Mouse (Mus musculus): ENCODE measurements at regions not wholly inside any gene's neighbourhood (a gene's known extent, or its start where the extent isn't known, plus 50 kb on each side); places are given as distances from the start of the nearest gene placed in this dataset.
A peak's percentile ranks its signal among the peaks of the same experiment; 100 is the strongest.

DNA sequence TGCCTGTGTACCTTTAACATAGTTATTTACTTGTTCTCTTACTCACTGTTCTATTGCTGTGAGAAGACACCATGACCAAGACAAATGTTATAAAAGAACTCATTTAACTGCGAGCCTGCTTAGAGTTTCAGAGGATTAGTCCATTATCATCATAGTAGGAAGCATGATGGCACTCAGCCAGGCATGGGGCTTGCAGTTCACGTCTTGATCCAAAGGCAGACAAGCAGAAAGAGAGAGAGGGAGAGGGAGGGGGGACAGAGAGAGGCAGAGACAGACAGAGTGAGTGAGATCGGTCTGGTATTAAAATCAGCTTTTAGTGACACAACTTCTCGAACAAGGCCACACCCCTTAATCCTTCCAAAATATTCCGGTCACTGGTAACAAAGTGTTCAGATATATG lies 106.2 kb upstream of the Tbc1d5 start:
- no peak for ATAC-seq (replicated peaks; ENCODE audit: low read depth, poor library complexity, severe bottlenecking)

DNA sequence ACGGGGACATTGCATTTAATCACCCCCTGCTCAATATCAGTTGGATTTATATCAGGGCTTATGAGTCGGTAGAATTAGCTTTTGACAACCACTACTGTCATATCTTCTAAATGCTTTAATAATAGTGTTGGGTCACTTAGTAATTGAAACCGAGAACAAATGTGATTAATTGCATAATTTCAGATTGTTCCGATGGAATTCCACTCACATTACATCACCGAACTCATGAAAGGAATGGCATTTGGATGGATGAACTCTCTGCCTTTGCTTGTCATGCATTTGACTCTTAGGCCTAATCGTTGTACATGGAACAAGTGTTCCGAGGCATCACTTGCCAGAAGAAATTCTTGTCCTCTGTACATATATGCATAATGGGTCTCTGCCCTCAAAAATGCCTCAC lies 99.6 kb upstream of the Tbc1d5 start:
- ATAC-seq (replicated peaks; ENCODE audit: low read depth, poor library complexity, severe bottlenecking): no peak

DNA sequence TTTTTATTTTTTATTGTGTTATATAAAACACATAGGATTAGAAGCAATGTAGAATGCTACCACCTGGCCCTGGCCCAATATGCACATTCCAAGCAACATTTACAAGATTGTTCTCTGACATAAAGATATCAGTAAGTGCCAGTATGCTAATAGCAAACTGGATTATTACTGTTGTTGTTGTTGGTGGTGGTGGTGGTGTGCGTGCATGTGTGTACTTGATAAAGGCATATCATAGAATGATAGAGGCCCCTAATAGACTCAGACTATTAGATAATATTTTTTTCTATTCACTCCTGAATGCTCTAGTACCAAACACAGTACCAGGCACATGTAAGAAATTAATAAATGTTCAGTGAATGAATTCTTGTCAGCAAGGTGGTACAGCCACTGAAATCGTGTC lies 98.9 kb upstream of the Tbc1d5 start:
- ATAC-seq (replicated peaks; ENCODE audit: low read depth, poor library complexity, severe bottlenecking): no peak

DNA sequence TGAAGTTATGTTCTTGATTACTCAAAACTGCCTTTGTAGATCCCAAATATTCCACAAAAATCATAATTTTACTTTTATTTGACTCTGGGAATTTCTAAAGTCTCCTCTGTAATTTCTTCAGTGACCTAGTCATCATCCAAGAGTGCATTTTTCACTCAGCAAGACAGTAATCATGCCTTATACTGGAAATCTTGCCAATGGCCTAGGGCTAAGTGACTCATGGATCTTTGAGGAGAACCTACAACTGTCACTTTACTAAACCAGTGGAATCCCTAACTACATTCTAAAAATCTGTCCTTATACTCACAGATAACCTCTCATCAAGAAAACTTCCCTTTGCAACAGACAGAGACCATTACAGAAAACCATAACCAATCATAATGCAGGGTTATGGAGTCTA lies 98.0 kb upstream of the Tbc1d5 start:
- ATAC-seq (replicated peaks; ENCODE audit: low read depth, poor library complexity, severe bottlenecking): no peak

DNA sequence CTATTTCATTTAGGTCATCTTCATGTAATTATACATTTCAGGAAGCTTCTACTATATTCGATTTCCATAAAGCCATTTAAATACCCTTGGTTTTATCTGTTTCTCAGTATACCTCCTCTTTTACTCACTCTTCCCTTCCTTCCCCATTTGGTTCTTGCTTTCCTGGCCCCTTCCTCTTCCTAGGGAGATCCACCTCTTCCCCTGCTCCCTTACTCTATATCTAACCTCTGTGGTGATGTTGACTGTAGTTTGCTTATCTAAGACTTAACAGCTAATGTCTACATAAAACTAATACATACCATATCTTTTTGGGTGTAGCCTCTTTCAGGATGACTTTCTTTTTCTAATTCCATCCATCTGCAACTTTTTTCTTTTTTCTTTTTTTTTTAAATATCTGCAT lies 92.9 kb upstream of the Tbc1d5 start:
- ATAC-seq (replicated peaks; ENCODE audit: low read depth, poor library complexity, severe bottlenecking): no peak

DNA sequence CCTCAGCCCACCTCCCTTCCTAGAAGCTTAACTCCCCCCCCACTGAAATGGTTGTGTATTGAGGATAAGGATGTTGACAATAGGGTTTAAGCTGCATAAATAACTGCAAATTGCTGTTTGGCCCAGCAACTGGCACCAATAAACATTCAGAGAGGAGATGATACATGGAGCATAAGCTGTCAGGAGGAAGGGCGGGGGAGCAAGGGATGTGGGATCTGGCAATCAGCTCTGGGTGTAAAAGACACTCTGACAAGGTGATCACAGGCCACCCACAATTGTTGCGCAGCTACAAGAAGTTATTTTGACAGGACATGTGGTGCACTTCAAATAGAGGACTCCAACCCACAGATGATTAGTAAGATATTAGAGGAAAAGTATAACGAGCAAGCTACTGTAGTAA lies 83.8 kb upstream of the Tbc1d5 start:
- no peak for ATAC-seq (replicated peaks; ENCODE audit: low read depth, poor library complexity, severe bottlenecking)

DNA sequence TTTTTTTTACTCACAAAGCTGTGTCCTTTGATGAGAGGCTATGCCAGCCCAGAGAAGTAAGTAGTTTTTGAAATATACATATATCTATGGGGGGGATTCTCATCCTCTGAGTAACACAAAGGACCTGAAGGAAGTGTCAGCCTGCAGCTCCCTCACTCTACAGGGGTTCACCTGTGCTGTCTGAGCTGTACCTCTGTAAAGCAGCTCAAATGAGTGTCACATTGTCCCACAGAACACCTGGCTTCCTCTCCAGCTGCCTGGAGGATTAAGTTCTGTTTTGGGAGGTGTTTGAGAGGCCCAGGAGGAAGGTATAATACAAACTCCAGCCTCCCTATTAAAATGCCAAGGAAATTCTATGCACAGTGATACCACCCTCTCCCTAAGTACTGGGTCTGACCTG lies 83.3 kb upstream of the Tbc1d5 start:
- ATAC-seq (replicated peaks; ENCODE audit: low read depth, poor library complexity, severe bottlenecking): no peak

DNA sequence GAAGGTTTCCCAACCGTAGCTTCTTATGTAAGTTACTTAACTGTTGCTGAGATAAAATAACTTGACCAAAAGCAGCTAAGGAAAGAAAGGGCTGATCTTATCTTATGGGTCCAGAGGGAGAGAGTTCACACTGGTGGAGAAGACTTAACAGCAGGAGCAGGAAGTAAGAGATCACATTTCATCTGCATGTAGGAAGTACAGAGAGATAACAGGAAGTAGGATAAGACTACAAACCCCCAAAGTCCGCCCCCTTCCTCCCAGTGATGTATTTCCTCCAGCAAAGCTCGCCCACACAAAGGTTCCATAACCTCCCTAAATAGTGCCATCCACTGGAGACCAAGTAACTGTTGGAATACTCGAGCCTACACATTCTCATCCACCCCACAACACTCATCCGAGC lies 79.2 kb upstream of the Tbc1d5 start:
- ATAC-seq (replicated peaks; ENCODE audit: low read depth, poor library complexity, severe bottlenecking): peak; percentile 45; the same call in 1 of the 2 replicates

DNA sequence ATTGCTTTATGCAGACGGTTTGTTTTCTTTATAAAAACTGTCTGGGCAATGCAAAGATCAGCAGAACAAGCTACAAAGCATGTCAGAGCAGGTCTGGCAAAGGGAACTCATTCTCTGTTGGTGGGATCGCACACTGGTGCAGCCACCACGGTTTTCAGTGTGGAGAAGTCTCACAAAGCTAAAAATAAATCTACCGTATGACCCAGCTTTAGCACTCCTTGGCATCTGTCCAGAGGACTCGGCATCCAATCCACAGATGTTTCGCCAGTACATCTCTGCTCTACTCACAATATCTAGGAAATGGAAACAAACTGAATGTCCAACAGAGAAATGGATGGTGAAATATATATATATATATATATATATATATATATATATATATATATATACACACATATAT lies 69.4 kb upstream of the Tbc1d5 start:
- no peak for ATAC-seq (replicated peaks; ENCODE audit: low read depth, poor library complexity, severe bottlenecking)

DNA sequence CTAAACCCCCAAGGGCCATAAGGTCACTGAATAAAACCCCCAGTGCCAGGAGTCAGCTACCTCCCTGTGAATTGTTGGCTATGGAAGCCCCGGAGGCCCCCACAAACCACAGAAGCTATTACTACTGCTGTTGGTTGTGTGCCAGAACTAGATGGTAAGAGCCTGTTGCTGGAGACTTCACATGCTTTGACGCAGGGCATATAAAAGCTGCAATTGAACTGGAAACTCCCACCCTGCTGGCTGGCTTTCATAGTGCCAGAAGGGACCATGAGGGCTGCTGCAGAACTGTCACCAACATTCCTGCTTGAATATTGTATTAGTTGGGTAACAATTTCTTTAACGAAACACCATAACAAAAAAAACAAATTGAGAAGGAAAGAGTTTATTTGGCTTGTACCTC lies 66.9 kb upstream of the Tbc1d5 start:
- ATAC-seq (replicated peaks; ENCODE audit: low read depth, poor library complexity, severe bottlenecking): no peak

DNA sequence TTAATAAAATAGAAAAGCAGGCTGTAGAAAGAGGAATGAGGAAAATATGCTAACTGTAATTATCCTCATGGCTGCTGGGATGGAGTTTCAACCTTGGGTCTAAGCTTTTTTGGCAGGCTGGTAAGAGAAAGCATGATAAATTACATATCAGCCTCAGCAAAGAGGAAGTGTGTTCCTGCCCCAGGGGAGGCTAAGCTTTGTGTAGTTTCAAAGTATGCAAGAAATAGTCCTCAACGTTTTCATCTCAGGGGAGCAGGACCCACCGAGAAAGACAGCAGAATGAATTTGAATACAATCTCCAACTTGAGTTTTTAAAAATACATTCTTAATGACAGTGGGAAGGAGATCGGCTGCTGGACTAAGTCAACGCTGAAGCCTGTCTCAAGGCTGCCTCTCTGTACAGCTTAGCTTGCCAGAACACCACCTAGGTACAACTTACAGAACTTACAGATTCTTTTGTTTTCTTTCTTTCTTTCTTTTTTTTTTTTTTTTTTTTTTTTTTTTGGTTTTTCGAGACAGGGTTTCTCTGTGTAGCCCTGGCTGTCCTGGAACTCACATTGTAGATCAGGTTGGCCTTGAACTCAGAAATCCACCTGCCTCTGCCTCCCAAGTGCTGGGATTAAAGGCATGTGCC lies 61.3 kb upstream of the Tbc1d5 start:
- ATAC-seq (replicated peaks; ENCODE audit: low read depth, poor library complexity, severe bottlenecking): peak; percentile 60

DNA sequence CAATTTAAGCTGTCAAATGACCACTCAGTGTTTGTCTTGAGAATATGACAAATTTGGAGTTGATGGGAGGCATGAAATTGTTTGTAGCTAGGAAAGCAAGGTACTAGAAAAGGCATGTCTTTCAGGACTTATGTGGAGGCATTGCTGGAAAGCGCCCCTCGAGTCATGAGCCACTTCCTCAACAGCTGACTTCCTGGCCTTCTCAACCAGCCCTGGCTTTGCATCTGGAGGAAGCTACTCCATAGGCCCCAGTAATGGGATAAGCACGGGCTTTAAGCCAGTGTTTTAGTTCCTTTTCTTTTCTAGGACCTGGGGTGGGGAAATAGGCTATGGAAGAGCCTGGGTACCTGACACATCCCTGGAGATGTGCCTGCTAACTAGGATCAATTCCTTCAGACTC lies 60.3 kb upstream of the Tbc1d5 start:
- ATAC-seq (replicated peaks; ENCODE audit: low read depth, poor library complexity, severe bottlenecking): peak; percentile 73
